Mouse (Mus musculus) stomach, postnatal 0 days (tissue): ENCODE data around the gene Cldn22. TPM values are rescaled to one million over a fixed set of nuclear protein-coding genes. Genes with fewer than 3 reads are reported as not detected.

Experiments used
- ATAC-seq: fragments of 200-750 bp; cut with Nextera tagmentation; 2 replicates; pipeline ENCODE4 v1.8.0; 2017; ENCODE audit not compliant: low FRiP score, low TSS enrichment
- DNase-seq: peaks from one replicate; pipeline ENCODE4 v3.0.0-alpha.2; 2016; ENCODE audit warnings: low spot score
- H3K27ac ChIP-seq: fragments of 300-500 bp; sonication (generic); replicated peaks from 2 replicates; pipeline ENCODE4 v1.5.1; 2014; ENCODE audit warnings: mild to moderate bottlenecking, control low read depth
- H3K27me3 ChIP-seq: fragments of 300-500 bp; sonication (generic); 2 replicates; pipeline ENCODE4 v1.6.1; 2014; ENCODE audit warnings: low read length; ENCODE audit not compliant: control insufficient read depth, insufficient read depth
- H3K36me3 ChIP-seq: fragments of 300-500 bp; sonication (generic); 2 replicates; pipeline ENCODE4 v1.6.1; 2014; ENCODE audit warnings: low read length, mixed read lengths; ENCODE audit not compliant: control insufficient read depth, insufficient read depth
- H3K4me1 ChIP-seq: fragments of 300-500 bp; sonication (generic); replicated peaks from 2 replicates; pipeline ENCODE4 v1.6.1; 2014; ENCODE audit warnings: antibody characterized with exemption; ENCODE audit not compliant: control insufficient read depth, insufficient read depth
- H3K4me2 ChIP-seq: fragments of 300-500 bp; sonication (generic); replicated peaks from 2 replicates; pipeline ENCODE4 v1.6.1; 2014; ENCODE audit warnings: low read depth, mild to moderate bottlenecking, control low read depth, moderate library complexity
- H3K4me3 ChIP-seq: fragments of 300-500 bp; sonication (generic); 2 replicates; pipeline ENCODE4 v1.5.1; 2014; ENCODE audit warnings: low read depth, low read length, control low read depth
- H3K9ac ChIP-seq: fragments of 300-500 bp; sonication (generic); 2 replicates; pipeline ENCODE4 v1.6.1; 2014; ENCODE audit warnings: mild to moderate bottlenecking, low read length, control low read depth, mixed read lengths
- H3K9me3 ChIP-seq: fragments of 300-500 bp; sonication (generic); 2 replicates; pipeline ENCODE4 v1.6.1; 2016; ENCODE audit warnings: low read length; ENCODE audit not compliant: control insufficient read depth
- CTCF ChIP-seq: IDR thresholded peaks from 2 replicates; pipeline ENCODE4 v1.5.1; 2016; ENCODE audit warnings: antibody characterized with exemption, low read depth, mild to moderate bottlenecking, moderate library complexity
- EP300 ChIP-seq: optimal IDR thresholded peaks from 2 replicates; pipeline ENCODE3; 2016; ENCODE audit warnings: antibody characterized with exemption
- WGBS: fragments of 180-500 bp; shearing (Covaris S2); extraction: QIAGEN DNeasy Blood & Tissue Kit; methylation state at CpG from one replicate; pipeline ENCODE4 v1.1.7; 2014; 5-methylcytosine and 5-hydroxymethylcytosine counted together
- polyA plus RNA-seq: library from polyadenylated mRNA; unstranded; fragments of >200 nt; fragmentation: Nextera tagmentation; extraction: Ambion mirVana; gene quantifications from 2 replicates; pipeline ENCODE4 v1.2.1, GENCODE M21; 2015

Gene Cldn22
- not detected in 2 replicates for polyA plus RNA-seq

GRCm38 (mm10) chr8:47824182-47824581, at the start of gene Cldn22:
Gene Cldn22 (plus strand): TSS chr8:47824482.
- Histone ChIP-seq H3K9ac (no peak within 1 kb of the TSS), H3K4me1 (no peaks in the 10 kb centered on the region), H3K4me3 (no peak within 1 kb of the TSS), H3K4me2 (peak within 1 kb of the TSS; percentile 14; the same call in 1 of the 2 replicates), H3K27me3 (no peaks in the 10 kb centered on the region), H3K27ac (peak within 1 kb of the TSS; percentile 40; the same call in 1 of the 2 replicates), H3K36me3 (peaks cover 4% of the 10 kb centered on the region; the same call in 1 of the 2 replicates), H3K9me3 (no peaks in the 10 kb centered on the region)
- peak; percentile 16; the same call in 1 of the 2 replicates for ATAC-seq
- peak; percentile 33 for DNase-seq
- TF ChIP-seq EP300 = no peak
- no peak for TF ChIP-seq CTCF
- WGBS = 29% methylated on average over 13 of the region's 13 CpGs

GRCm38 (mm10) chr8:47777415-47777814, 46.9 kb upstream of the Cldn22 start:
- H3K4me3 ChIP-seq = no peak overlapping the region
- H3K4me2 ChIP-seq = no peak overlapping the region
- 86% methylated on average over 7 of the region's 7 CpGs for WGBS
- H3K9ac ChIP-seq = no peak overlapping the region
- H3K27me3 ChIP-seq = no peaks in the 10 kb centered on the region
- DNase-seq = no peak
- no peaks in the 10 kb centered on the region for H3K36me3 ChIP-seq
- no peak overlapping the region for H3K27ac ChIP-seq
- H3K9me3 ChIP-seq = no peaks in the 10 kb centered on the region
- H3K4me1 ChIP-seq = no peaks in the 10 kb centered on the region
- no peak for ATAC-seq
- TF ChIP-seq CTCF (no peak), EP300 (no peak)

GRCm38 (mm10) chr8:47779589-47779988, 44.7 kb upstream of the Cldn22 start:
- no peak overlapping the region for H3K9ac ChIP-seq
- H3K9me3 ChIP-seq = no peaks in the 10 kb centered on the region
- H3K27ac ChIP-seq = no peak overlapping the region
- TF ChIP-seq CTCF (no peak), EP300 (no peak)
- WGBS = 61% methylated on average over 6 of the region's 6 CpGs
- H3K27me3 ChIP-seq = no peaks in the 10 kb centered on the region
- ATAC-seq = no peak
- H3K4me1 ChIP-seq = no peaks in the 10 kb centered on the region
- DNase-seq = no peak
- no peak overlapping the region for H3K4me3 ChIP-seq
- no peak overlapping the region for H3K4me2 ChIP-seq
- H3K36me3 ChIP-seq = no peaks in the 10 kb centered on the region

GRCm38 (mm10) chr8:47781881-47782280, 42.4 kb upstream of the Cldn22 start:
- TF ChIP-seq EP300 = no peak
- TF ChIP-seq CTCF = no peak
- ATAC-seq = no peak
- H3K4me1 ChIP-seq = no peaks in the 10 kb centered on the region
- no peaks in the 10 kb centered on the region for H3K36me3 ChIP-seq
- H3K9ac ChIP-seq = no peak overlapping the region
- H3K4me2 ChIP-seq = no peak overlapping the region
- H3K9me3 ChIP-seq = no peaks in the 10 kb centered on the region
- no peak overlapping the region for H3K27ac ChIP-seq
- no peak overlapping the region for H3K4me3 ChIP-seq
- no peaks in the 10 kb centered on the region for H3K27me3 ChIP-seq
- WGBS = 90% methylated on average over 4 of the region's 4 CpGs
- DNase-seq = no peak

GRCm38 (mm10) chr8:47783544-47783943, 40.7 kb upstream of the Cldn22 start:
- H3K9me3 ChIP-seq = no peaks in the 10 kb centered on the region
- no peak for DNase-seq
- no peak for ATAC-seq
- no peak overlapping the region for H3K9ac ChIP-seq
- no peaks in the 10 kb centered on the region for H3K36me3 ChIP-seq
- no peak overlapping the region for H3K4me3 ChIP-seq
- WGBS = 84% methylated on average over 2 of the region's 2 CpGs
- TF ChIP-seq CTCF (no peak), EP300 (no peak)
- H3K4me1 ChIP-seq = no peaks in the 10 kb centered on the region
- no peak overlapping the region for H3K4me2 ChIP-seq
- H3K27ac ChIP-seq = no peak overlapping the region
- H3K27me3 ChIP-seq = no peaks in the 10 kb centered on the region

GRCm38 (mm10) chr8:47783944-47784343, 40.3 kb upstream of the Cldn22 start:
- no peaks in the 10 kb centered on the region for H3K27me3 ChIP-seq
- no peak overlapping the region for H3K4me2 ChIP-seq
- WGBS = 75% methylated on average over 6 of the region's 6 CpGs
- DNase-seq (no peak), ATAC-seq (no peak)
- no peak overlapping the region for H3K27ac ChIP-seq
- TF ChIP-seq EP300 (no peak), CTCF (no peak)
- H3K9me3 ChIP-seq = no peaks in the 10 kb centered on the region
- H3K36me3 ChIP-seq = no peaks in the 10 kb centered on the region
- no peaks in the 10 kb centered on the region for H3K4me1 ChIP-seq
- H3K4me3 ChIP-seq = no peak overlapping the region
- H3K9ac ChIP-seq = no peak overlapping the region
